Mouse (Mus musculus): ENCODE results near the gene Cpa1. TPM values are rescaled to one million over a fixed set of nuclear protein-coding genes. Genes with fewer than 3 reads are reported as not detected.

Cpa1 gene
- polyA plus RNA-seq, 1 experiment: not detected

DNA sequence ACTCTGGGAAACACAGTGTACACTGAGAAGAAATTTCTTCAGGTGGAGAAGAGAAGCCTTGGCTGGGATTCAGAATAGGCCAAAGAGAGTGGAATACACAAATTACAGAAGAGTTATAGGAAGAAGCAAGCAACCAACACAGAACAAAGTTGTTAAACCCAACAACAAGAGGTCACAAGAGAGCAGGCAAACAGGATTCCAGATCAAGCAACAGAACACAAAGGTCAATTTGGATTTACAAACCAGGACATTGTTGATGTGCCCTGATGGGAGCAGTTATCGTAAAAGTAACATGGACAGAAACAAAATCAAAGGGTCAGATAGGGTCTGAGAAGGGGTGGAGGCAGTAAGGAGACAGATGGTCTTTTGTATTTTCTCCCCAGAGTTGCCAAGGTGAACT lies 45.6 kb downstream of the Cpa1 start:
- no peak for DNase-seq
- Histone ChIP-seq H3K27me3 (ENCODE audit: control insufficient read depth, insufficient read depth, low read length) (no peaks in the 10 kb centered on the region), H3K4me3 (replicated peaks; ENCODE audit: insufficient read depth, low read depth, low read length) (no peak overlapping the region), H3K4me1 (ENCODE audit: control insufficient read depth, insufficient read depth, low read length) (no peaks in the 10 kb centered on the region), H3K27ac (ENCODE audit: insufficient read depth, low read length) (no peak overlapping the region)
- WGBS: 91% methylated on average over 1 of the region's 1 CpGs
- TF ChIP-seq POLR2A (IDR thresholded peaks at IDR 0.05; ENCODE audit: borderline replicate concordance, insufficient read depth, low read length) (no peak), CTCF (IDR thresholded peaks at IDR 0.05; ENCODE audit: borderline replicate concordance, insufficient read depth, low read depth, low read length) (no peak)

DNA sequence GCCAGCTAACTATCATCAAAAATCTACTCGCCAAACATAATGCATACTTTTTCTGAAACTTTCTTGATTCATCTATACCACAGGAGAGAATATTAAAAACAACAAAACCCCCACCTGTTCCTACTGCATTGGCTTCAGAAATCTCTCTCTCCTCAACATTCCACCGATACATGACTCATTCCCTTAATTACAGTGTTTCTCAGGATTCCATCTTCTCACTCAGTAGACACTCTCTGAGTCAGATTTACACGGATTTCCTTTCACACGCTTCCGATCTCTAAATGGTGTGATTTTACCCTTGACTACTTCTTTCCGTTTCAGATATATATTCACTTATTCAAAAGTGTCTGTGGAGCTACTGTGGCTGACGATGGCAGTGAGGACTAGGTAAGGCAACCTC lies 48.2 kb downstream of the Cpa1 start:
- WGBS: 96% methylated on average over 7 of the region's 7 CpGs
- Histone ChIP-seq H3K4me3 (replicated peaks; ENCODE audit: insufficient read depth, low read depth, low read length) (no peak overlapping the region), H3K27me3 (ENCODE audit: control insufficient read depth, insufficient read depth, low read length) (no peaks in the 10 kb centered on the region), H3K27ac (ENCODE audit: insufficient read depth, low read length) (no peak overlapping the region), H3K4me1 (ENCODE audit: control insufficient read depth, insufficient read depth, low read length) (no peaks in the 10 kb centered on the region)
- no peak for DNase-seq
- TF ChIP-seq CTCF (IDR thresholded peaks at IDR 0.05; ENCODE audit: borderline replicate concordance, insufficient read depth, low read depth, low read length): no peak
- no peak for TF ChIP-seq POLR2A (IDR thresholded peaks at IDR 0.05; ENCODE audit: borderline replicate concordance, insufficient read depth, low read length)

DNA sequence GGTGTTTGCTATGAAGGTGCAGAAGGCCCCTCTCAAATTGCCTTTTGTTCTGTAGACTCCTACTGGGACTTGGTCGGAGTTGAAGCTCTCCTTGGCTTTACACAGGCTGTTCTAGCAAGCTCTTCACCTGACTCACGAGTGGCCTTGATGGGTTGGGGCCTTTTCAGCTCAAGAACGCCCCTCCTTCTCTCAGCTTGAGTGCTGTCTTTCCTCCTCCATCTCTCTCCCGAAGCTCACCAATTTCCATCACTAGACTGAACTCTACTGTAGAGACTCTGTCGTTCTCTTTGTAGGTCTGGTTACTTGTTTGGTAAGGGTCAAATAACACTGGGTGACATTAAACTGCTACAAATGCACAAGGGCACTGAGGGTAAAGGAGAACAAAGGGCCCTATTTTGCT lies 53.8 kb downstream of the Cpa1 start:
- H3K27ac ChIP-seq (ENCODE audit: insufficient read depth, low read length): peak overlapping the region; percentile 73

DNA sequence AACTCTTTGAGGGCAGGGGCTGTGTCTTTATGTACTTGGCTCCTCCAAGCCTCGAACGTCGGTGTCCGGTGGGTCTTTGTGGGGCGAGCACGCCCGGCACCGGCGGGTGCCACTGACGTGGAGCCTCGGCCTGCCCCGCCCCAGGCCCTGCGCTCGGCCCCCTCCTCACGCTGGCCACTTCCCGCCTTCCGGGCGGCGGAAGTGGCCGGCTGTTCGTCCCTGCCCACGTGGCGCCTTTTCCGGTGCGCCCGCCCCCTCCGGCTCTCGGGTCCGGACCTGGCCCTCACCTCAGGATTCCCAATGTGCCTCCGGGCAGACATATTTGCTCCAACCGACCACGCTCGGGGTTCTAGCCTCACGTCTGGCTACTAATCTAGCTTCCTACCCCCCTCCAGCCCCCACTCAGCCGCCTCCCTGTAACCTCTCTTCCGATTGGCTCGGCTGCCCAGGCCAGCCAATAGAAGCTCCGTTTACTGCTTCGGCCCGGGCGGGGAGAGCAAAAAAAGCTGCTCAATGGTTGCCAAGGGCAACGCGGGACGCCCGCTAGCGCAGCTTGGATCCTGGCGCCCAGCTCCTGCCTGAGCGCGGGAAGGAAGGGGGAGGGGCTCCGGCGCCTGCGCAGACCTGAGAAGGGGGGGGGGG lies 54.5 kb downstream of the Cpa1 start, which contains the start of gene Cep41:
Gene Cep41, minus strand, starts transcription at position 400 of the 642 bp plus-strand sequence.
- TF ChIP-seq CTCF (IDR thresholded peaks at IDR 0.05; ENCODE audit: borderline replicate concordance, insufficient read depth, low read depth, low read length) (no peak), POLR2A (IDR thresholded peaks at IDR 0.05; ENCODE audit: borderline replicate concordance, insufficient read depth, low read length) (0 out of 2 replicates have a peak, but pooled peaks have one; percentile 23)
- Histone ChIP-seq H3K4me3 (replicated peaks; ENCODE audit: insufficient read depth, low read depth, low read length) (peak within 1 kb of the TSS; percentile 94), H3K4me1 (ENCODE audit: control insufficient read depth, insufficient read depth, low read length) (peaks cover 4% of the 10 kb centered on the region; the same call in 1 of the 2 replicates), H3K27ac (ENCODE audit: insufficient read depth, low read length) (peak within 1 kb of the TSS; percentile 73), H3K27me3 (ENCODE audit: control insufficient read depth, insufficient read depth, low read length) (no peaks in the 10 kb centered on the region)
- DNase-seq: peak; percentile 97 to 99
- under 1% methylated on average over 52 of the region's 52 CpGs for WGBS

More for the DNA sequence above, 53.8 kb downstream of the Cpa1 start:
- Histone ChIP-seq H3K27me3 (ENCODE audit: control insufficient read depth, insufficient read depth, low read length) (no peaks in the 10 kb centered on the region), H3K4me3 (replicated peaks; ENCODE audit: insufficient read depth, low read depth, low read length) (peak overlapping the region; percentile 94), H3K4me1 (ENCODE audit: control insufficient read depth, insufficient read depth, low read length) (peaks cover 4% of the 10 kb centered on the region; the same call in 1 of the 2 replicates)
- no peak for TF ChIP-seq CTCF (IDR thresholded peaks at IDR 0.05; ENCODE audit: borderline replicate concordance, insufficient read depth, low read depth, low read length)
- no peak for TF ChIP-seq POLR2A (IDR thresholded peaks at IDR 0.05; ENCODE audit: borderline replicate concordance, insufficient read depth, low read length)
- no peak for DNase-seq
- 67% methylated on average over 5 of the region's 5 CpGs for WGBS

DNA sequence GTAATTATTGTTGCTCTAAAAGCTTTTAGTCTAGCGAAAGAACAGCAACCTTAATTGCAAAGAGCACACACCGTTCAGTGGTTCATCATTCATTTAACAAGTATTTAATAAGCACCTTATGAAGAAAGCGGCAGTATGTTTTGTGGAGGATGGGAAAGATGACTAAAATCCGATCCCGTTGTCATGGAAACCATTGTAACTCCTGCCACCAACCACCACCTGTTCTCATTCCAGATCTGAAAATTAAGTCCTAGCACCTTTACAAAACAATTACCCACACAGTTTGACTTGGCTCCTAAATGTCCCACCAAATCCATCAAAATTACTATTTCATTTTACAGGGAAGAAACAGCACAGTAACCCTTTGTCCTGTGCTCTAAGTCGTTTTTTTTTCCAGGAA lies 55.2 kb downstream of the Cpa1 start:
- H3K4me1 ChIP-seq (ENCODE audit: control insufficient read depth, insufficient read depth, low read length): peaks cover 4% of the 10 kb centered on the region; the same call in 1 of the 2 replicates
- 9% methylated on average over 6 of the region's 6 CpGs for WGBS
- peak overlapping the region; percentile 94 for H3K4me3 ChIP-seq (replicated peaks; ENCODE audit: insufficient read depth, low read depth, low read length)
- peak; percentile 16 to 69 for DNase-seq
- no peaks in the 10 kb centered on the region for H3K27me3 ChIP-seq (ENCODE audit: control insufficient read depth, insufficient read depth, low read length)
- TF ChIP-seq POLR2A (IDR thresholded peaks at IDR 0.05; ENCODE audit: borderline replicate concordance, insufficient read depth, low read length) (no peak), CTCF (IDR thresholded peaks at IDR 0.05; ENCODE audit: borderline replicate concordance, insufficient read depth, low read depth, low read length) (no peak)
- no peak overlapping the region for H3K27ac ChIP-seq (ENCODE audit: insufficient read depth, low read length)

Other genes with a start within 250 kb of the Cpa1 start
- gene Zc3hc1, start 248.2 kb upstream of the Cpa1 start, polyA plus RNA-seq (2012; rRNA removed): 26.6 and 30.2 TPM in 2 replicates
- gene Klhdc10, start 237.3 kb upstream of the Cpa1 start, polyA plus RNA-seq (2012; rRNA removed): 84.2 and 90.8 TPM in 2 replicates
- gene Tmem209, start 129.4 kb upstream of the Cpa1 start, polyA plus RNA-seq (2012; rRNA removed): 33.9 and 36.7 TPM in 2 replicates
- gene Ssmem1, start 129.4 kb upstream of the Cpa1 start, polyA plus RNA-seq (2012; rRNA removed): 0.08 and 0.17 TPM in 2 replicates
- gene Cpa2, start 97.6 kb upstream of the Cpa1 start, polyA plus RNA-seq (2012; rRNA removed): 7.0 and 7.7 TPM in 2 replicates
- 0.14 and 0.16 TPM in 2 replicates for gene Cpa4, start 70.8 kb upstream of the Cpa1 start, polyA plus RNA-seq (2012; rRNA removed)
- 0.05 TPM in 1 of 2 replicates, not detected in the other for gene Cpa5, start 28.2 kb upstream of the Cpa1 start, polyA plus RNA-seq (2012; rRNA removed)
- gene Cep41, start 54.5 kb downstream of the Cpa1 start, polyA plus RNA-seq (2012; rRNA removed): 4.0 and 4.1 TPM in 2 replicates
- 25.3 and 32.9 TPM in 2 replicates for gene Mest, start 84.3 kb downstream of the Cpa1 start, polyA plus RNA-seq (2012; rRNA removed)